Mouse (Mus musculus) cortical plate, adult 2 months (tissue): Measurements from ENCODE around the gene Fam69a. TPM values are rescaled to one million over a fixed set of nuclear protein-coding genes. Genes with fewer than 3 reads are reported as not detected.
"Not testable (repeated sequence)": the region's sequence is repeated elsewhere in the genome, so short reads cannot be mapped to it uniquely, and the experiment has no call there.

ENCODE experiments used
- H3K27ac ChIP-seq: fragments of 200-500 bp; 2 replicates; pipeline ENCODE4 v1.5.1; 2012; ENCODE audit warnings: low read length, control low read depth, inconsistent platforms; ENCODE audit not compliant: insufficient read depth
- H3K4me1 ChIP-seq: fragments of 200-500 bp; 2 replicates; pipeline ENCODE4 v1.6.1; 2011; ENCODE audit warnings: low read length; ENCODE audit not compliant: control insufficient read depth, insufficient read depth
- H3K4me3 ChIP-seq: fragments of 200-500 bp; 2 replicates; pipeline ENCODE4 v1.5.1; 2011; ENCODE audit warnings: mild to moderate bottlenecking, low read length, control low read depth; ENCODE audit not compliant: insufficient read depth
- CTCF ChIP-seq: fragments of 200-500 bp; IDR thresholded peaks from 2 replicates; pipeline ENCODE4 v1.5.1; 2011; ENCODE audit warnings: mild to moderate bottlenecking, control low read depth, low read length; ENCODE audit not compliant: insufficient read depth; ENCODE audit errors: extremely low read depth
- POLR2A ChIP-seq: fragments of 200-500 bp; IDR thresholded peaks from 2 replicates; pipeline ENCODE4 v1.6.1; 2011; ENCODE audit warnings: mild to moderate bottlenecking, low read length, control low read depth; ENCODE audit not compliant: insufficient read depth; ENCODE audit errors: extremely low read depth
- polyA plus RNA-seq: library from polyadenylated mRNA; depleted of rRNA; stranded (reverse); fragments of >200 nt; gene quantifications from 2 replicates; pipeline ENCODE4 v1.2.3, GENCODE M21; 2012

Gene Fam69a
- polyA plus RNA-seq, 1 experiment: 17.3 TPM

GRCm38 (mm10) chr5:107950643-107951042, 36.2 kb downstream of the Fam69a start:
- Histone ChIP-seq H3K4me3 (no peak overlapping the region), H3K4me1 (peaks cover 2% of the 10 kb centered on the region; the same call in 1 of the 2 replicates), H3K27ac (no peak overlapping the region)
- TF ChIP-seq CTCF: no peak
- TF ChIP-seq POLR2A: no peak

GRCm38 (mm10) chr5:107949607-107950006, 37.3 kb downstream of the Fam69a start:
- no peak overlapping the region for H3K4me3 ChIP-seq
- TF ChIP-seq POLR2A: no peak
- TF ChIP-seq CTCF: no peak

DNA sequence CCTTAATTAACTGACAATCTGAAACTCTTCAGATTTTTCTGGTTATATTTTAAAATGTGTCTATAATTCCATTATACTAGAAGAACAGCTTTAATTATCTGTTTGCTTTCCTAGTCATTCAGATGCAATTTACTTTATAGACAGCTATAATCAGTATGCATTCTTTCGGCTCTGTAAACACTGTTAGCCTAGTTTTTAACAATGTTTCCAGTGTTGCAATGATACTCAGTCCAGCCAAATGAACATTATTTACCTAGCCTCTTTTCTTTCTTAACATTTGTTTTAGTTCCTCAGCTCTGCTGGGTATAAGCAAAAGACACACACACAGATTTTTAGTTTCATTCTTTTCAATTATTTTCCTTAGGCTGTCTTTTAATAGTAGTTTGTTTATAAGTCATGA, 38.0 kb downstream of the Fam69a start:
- H3K4me1 ChIP-seq: peaks cover 2% of the 10 kb centered on the region; the same call in 1 of the 2 replicates
- H3K4me3 ChIP-seq: no peak overlapping the region
- no peak overlapping the region for H3K27ac ChIP-seq
- no peak for TF ChIP-seq POLR2A
- TF ChIP-seq CTCF: no peak

More at GRCm38 (mm10) chr5:107949607-107950006, 37.3 kb downstream of the Fam69a start:
- no peak overlapping the region for H3K27ac ChIP-seq
- H3K4me1 ChIP-seq: peaks cover 2% of the 10 kb centered on the region; the same call in 1 of the 2 replicates

GRCm38 (mm10) chr5:107947548-107947947, 39.3 kb downstream of the Fam69a start:
- peaks cover 2% of the 10 kb centered on the region; the same call in 1 of the 2 replicates for H3K4me1 ChIP-seq
- no peak for TF ChIP-seq CTCF
- no peak for TF ChIP-seq POLR2A
- H3K4me3 ChIP-seq: no peak overlapping the region
- no peak overlapping the region for H3K27ac ChIP-seq

GRCm38 (mm10) chr5:107946475-107946874, 40.4 kb downstream of the Fam69a start:
- no peak overlapping the region for H3K4me3 ChIP-seq
- peaks cover 2% of the 10 kb centered on the region; the same call in 1 of the 2 replicates for H3K4me1 ChIP-seq
- TF ChIP-seq POLR2A (no peak), CTCF (no peak)
- no peak overlapping the region for H3K27ac ChIP-seq

DNA sequence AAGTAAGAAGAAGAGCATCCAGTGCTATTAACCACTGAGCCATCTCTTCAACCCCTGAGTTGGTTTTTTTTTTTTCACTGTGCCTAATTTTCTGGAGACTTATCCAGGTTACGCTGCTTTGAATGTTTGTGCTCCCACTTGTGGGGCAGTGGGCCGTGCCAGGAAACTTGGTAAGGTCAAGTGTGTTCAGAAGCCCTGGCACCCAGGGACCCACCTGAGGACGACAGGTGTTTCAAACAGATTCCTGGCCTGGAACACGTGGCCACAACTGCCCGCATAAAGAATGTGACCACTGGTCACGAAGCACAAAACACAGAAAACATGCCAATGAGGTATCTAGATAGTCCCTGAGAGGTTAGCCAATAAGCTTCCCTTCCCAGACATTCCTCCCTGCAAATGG, 43.4 kb downstream of the Fam69a start:
- H3K27ac ChIP-seq: no peak overlapping the region
- H3K4me3 ChIP-seq: no peak overlapping the region
- H3K4me1 ChIP-seq: peaks cover 2% of the 10 kb centered on the region; the same call in 1 of the 2 replicates
- no peak for TF ChIP-seq POLR2A
- no peak for TF ChIP-seq CTCF

DNA sequence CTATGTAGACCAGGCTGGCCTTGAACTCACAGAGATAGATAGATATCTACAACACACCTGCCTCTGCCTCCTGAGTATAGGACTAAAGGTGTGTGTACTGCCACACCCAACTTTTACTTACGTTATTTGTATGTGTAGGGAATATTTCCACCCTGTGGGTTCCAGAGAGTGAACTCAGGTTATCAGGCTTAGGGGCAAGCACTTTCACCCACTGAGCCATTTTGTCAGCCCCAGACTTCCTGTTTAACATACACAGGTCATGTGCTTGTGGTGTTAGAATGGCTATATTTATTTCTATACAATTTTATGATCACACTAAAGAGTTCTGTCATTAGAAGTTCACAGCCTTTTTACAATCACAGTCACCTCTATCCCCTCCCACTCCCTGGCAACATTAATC, 43.9 kb downstream of the Fam69a start:
- no peak overlapping the region for H3K4me3 ChIP-seq
- peaks cover 2% of the 10 kb centered on the region; the same call in 1 of the 2 replicates for H3K4me1 ChIP-seq
- TF ChIP-seq POLR2A (no peak), CTCF (no peak)
- H3K27ac ChIP-seq: no peak overlapping the region

DNA sequence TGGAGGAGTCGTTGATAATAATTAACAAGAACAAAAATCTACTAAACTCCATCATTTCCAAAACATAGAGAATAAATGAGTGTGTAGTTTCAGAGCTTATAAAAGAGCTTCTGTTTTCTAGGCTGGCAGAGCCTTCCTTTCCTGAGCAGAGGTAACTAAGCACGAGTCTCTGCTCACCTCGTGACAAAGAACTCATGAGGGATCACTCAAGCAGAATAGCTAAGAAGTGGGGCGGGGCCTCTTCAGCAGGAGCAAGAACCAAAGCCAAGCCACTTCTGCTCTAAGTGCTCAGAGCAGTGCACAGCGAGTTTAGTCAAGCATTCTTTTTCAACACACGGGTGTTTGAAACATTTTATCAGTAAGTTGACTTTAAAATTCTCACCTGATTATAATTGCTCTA, 45.7 kb downstream of the Fam69a start:
- no peak overlapping the region for H3K4me3 ChIP-seq
- no peak overlapping the region for H3K27ac ChIP-seq
- H3K4me1 ChIP-seq: no peaks in the 10 kb centered on the region
- TF ChIP-seq CTCF (no peak), POLR2A (no peak)

GRCm38 (mm10) chr5:107939701-107940100, 47.2 kb downstream of the Fam69a start:
- H3K4me3 ChIP-seq: no peak overlapping the region
- no peaks in the 10 kb centered on the region for H3K4me1 ChIP-seq
- TF ChIP-seq POLR2A (no peak), CTCF (no peak)
- no peak overlapping the region for H3K27ac ChIP-seq

GRCm38 (mm10) chr5:107938886-107939285, 48.0 kb downstream of the Fam69a start:
- Histone ChIP-seq H3K4me3 (no peak overlapping the region), H3K4me1 (no peaks in the 10 kb centered on the region), H3K27ac (no peak overlapping the region)
- TF ChIP-seq POLR2A (no peak), CTCF (no peak)

- H3K27ac ChIP-seq, H3K4me1 ChIP-seq: not testable (repeated sequence)
Observed at GRCm38 (mm10) chr5:107938483-107938882, 48.4 kb downstream of the Fam69a start.

More at GRCm38 (mm10) chr5:107938483-107938882, 48.4 kb downstream of the Fam69a start:
- not testable (repeated sequence) for H3K4me3 ChIP-seq
